Mouse (Mus musculus): ENCODE results near the gene Xpnpep1. TPM values are rescaled to one million over a fixed set of nuclear protein-coding genes. Genes with fewer than 3 reads are reported as not detected.

The Xpnpep1 gene
- total RNA-seq, 2 experiments from 2014 or later: 80.0 to 90.6 TPM

Small RNA genes lying within 50 kb of the gene (microRNA-seq; reads per million reads assigned to microRNA genes)
- gene Mir6407: not detected

Other genes with a start within 250 kb of the Xpnpep1 start
- gene Add3, start 100.2 kb upstream of the Xpnpep1 start, total RNA-seq (2021): 10 to 100 TPM; 50.2 to 53.3 TPM